Mouse (Mus musculus) frontal cortex, postnatal 10 days (tissue): ENCODE measurements around the gene Adm.
"Not testable (repeated sequence)": the region's sequence is repeated elsewhere in the genome, so short reads cannot be mapped to it uniquely, and the experiment has no call there.

ENCODE experiments used
- DNase-seq, 2 experiments: peaks; one replicate each; pipeline ENCODE4 v3.0.0; 2022; ENCODE audit warnings: low spot score in 2 of 2, mixed read lengths in 1 of 2

Gene Adm

DNA sequence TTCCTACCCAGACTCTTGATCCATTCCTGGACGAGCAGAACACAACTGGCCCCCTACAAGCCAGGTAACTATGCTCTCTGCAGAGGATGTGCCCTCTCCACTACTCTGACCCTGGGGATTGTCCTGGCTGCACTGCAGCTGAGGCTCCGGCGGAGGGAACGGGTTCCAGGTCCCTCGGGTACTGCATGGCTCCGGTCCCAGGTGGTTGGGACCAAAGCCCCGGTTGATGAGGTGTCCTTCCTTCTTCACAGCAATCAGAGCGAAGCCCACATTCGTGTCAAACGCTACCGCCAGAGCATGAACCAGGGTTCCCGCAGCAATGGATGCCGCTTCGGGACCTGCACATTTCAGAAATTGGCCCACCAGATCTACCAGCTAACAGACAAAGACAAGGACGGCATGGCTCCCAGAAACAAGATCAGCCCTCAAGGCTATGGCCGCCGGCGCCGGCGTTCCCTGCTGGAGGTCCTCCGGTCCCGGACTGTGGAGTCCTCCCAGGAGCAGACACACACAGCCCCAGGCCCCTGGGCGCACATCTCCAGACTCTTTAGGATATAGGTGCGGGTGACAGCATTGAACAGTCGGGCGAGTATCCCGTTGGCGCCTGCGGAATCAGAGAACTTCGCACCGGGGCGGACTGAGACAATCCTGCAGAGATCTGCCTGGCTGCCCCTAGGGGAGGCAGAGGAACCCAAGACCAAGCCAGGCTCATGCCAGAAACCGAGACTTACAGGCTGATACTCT lies 1.3 kb downstream of the Adm start:
- no peak for DNase-seq

DNA sequence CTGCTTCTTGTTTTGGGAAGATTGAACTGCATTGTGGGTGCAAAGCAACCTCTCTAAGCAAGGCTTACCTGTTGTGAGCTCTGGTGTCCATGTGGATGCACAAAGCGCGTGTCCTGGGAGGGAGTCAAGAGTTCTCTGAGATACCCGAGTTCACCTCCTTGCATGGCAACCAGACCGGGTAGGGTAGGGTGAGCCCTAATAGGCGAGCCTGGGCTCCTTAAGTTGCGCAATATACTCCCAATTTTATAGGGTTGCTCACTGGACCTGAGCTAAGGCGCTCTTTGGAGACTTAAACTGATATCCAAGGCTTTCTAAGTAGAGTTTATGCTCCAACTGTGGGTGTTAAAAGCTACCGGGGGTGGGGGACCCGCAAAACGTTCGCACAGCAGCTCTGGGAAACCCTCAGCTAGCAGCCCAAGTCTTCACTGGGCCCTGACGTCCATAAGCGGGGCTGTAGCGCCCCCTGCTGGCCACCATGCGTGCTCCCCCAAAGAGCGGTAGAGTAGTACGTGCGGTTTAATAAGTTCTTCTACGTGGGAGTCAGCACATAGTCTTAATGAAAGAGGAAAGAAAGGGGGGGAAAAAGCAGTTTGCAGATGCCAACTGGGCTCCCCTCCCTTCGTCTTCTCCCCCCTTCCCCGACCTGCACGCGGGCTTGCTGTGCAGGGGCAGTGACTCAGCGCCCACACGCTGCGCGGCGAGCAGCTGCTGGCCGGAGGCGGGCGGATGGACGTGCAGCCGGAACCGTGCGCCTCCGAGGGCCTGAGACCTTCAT lies 2.6 kb downstream of the Adm start:
- peak; percentile 69 to 79 for DNase-seq

DNA sequence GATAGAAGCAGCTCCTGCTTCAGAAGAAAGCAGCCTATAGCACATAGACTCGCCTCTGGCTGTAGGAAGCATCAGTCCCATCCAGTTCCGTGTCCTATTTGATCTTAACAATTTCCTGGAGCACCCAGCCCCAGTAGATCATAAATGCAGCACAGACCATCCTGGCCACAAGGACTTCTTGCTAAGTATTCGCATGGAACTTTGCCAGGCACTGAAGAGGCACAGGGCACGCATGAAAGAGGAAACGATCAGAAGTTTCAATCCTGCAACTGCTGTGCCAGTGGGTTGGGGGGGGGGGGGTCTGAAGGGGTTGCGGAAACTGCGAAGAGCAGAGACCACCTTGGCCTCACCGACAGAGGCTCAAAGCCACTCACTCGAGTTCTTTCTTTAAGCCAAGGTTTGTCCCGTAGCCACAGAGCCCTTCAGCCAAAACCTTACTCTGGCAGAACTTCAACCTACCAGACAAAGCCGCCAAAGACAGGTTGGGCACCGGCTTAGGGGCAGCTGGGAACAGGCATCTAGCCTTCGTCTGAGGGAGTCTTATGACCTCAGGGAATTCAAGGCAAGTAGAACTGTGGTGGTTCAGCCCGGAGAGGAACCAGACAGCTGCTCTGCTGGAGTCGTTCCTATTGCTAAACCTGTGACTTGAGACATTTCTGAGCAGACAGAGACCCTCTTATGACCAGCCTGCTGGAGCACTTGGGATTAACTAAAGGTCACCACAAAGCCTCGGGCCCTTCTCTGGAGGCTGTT lies 3.9 kb downstream of the Adm start:
- DNase-seq = no peak

DNA sequence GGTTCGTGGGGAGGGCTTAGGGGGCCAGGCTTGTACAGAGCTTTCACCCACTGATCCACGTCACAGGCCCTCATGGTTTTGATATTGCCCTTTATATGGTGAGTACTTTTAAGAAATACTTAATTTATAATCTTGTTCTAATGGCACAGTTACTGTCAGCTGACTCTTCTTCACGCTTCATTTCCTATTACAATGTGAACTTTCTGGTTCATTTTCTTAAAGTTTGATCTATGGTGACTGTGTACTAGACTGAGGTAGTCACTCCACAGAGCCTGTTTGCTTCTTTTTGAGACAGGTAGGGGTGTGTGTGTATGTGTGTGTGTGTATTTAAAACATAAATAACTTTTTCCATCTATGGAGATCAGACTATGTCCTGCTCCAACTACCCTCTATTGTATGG lies 8.5 kb downstream of the Adm start:
- DNase-seq = no peak

DNA sequence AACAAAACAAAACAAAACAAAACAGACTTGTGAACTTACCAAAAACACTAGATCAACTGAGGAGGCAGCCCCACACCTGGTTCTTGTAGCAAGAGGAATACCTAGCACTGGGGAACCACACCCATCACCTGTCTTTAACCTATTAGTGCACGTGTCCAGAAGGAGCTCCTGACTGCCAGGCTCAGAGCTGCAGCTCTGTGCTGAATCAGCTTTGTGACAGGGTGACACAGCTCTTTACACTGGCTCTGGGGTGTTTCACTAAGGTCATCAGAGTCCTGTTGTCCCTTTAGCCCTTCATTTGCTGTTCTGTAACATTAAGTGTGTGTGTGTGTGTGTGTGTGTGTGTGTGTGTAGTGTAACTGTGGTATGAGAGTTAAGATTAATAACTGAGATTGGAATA lies 9.1 kb downstream of the Adm start:
- no peak for DNase-seq

DNA sequence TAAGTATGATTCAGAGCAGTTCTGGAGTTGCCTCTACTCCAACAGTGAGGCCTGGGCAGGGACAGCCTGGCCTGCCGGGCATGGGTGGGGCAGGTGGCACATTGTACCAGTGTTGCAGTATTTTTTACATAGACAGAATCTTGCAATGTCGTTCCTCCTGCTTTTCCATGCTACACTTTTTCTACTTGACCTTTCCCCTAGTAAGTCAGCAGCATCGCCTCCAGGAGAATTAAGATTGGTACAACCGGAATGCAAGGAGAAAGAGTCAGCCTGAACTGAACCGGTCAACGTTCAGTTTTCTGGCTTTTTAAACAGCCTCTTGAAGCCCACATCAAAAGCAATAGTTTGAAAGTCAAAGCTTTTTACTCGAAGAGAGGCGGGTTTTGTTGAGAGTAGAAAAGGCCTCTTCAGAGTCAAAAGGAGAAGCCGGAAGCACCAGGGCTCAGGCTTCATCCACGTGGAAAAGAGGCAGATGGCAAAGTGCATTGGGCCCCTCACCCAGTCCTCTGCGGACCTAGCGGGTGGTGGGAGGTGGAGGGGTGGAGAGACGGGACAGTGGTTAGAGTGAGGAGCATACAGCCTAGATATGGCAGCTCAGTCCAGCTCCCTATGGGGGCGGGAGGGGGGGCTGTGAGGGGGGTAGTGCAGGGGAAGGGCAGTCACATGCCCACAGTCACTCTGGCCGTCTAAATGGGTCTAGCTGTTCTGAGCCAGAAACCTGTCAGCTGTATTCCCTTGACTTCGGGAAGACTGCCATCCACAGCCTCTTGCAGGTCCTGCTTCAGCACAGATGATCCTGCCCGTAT lies 11.0 kb downstream of the Adm start:
- DNase-seq = no peak

DNA sequence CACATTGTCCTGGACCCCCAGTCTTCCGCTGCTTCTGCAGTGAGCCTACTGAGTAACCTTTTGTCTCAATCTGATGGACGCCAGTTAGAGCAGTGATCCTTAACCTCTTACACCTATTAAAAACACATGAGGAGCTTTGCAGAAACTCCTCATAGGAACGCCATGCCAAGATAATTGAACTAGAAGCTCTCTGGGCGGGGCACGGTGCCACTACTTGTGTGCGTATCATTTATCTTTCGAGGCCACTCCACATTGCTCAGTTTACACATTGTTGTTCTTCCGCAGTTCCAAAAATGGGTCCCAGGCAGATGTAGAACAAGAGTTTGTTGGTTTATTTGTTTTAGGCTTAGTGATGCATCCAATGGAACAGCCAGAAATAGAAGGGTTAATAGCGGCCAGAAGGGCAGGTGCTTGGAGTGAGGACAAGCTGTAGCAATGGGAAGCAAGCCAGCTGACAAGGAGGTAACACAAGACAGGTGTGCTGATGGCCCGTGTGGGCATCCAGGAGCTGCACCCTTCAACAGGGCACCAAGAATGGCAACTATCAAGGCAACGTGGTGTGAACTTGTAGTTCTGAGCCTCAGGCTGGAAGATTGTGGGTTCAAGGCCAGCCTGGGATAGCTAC lies 11.9 kb downstream of the Adm start:
- DNase-seq = no peak

DNA sequence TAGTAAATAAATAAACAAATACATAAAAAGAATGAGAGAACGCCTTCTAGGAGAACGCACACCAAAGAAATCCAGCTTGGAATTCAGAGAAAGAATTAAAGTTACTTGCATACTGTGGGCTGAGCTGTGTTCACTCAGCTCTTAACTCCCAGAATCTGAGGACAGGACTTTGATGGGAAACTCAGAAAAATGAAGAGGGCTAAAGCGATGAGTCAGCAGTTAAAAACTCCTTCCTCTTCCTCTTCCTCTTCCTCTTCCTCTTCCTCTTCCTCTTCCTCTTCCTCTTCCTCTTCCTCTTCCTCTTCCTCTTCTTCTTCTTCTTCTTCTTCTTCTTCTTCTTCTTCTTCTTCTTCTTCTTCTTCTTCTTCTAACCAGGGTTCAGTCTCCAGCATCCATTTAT lies 12.5 kb downstream of the Adm start:
- not testable (repeated sequence) for DNase-seq

DNA sequence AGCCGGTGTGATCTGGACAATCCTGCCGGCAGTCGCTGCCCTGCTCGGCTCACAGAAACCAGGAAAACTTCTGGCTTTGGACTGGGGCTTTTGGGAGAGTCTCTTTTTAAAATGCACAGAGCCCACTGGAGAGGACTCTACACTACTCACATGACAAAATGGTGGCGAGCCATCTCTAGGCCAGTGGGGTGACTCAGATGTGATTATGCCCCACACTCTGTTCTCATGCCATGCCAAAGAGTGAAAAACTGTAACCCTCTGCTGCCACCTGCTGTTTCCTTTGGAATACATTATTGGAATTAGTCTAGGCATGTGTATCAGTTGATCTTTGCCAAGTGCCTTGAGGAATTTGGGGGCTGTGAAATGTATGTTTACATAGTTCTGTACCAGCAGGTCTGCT lies 17.9 kb downstream of the Adm start:
- peak in 1 of 2 experiments; percentile 43 for DNase-seq

DNA sequence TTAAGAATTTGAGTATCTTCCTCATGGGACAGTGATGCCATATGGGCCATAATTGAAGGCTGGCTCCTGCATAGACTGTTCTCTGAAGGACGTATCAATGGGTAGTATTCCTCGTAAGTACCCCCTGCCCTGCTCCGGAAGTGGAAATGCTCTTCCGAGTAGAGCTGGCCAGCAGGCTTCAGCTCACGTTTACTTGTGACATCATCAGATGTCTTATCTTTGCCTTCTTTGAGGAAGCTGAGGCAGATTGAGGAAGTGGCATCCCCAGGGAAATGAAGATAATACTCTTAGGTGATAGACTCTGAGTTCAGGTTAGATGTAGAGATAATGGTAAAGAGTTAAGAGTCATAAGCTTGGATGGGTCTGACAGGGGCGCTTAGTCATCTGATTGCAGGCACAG lies 18.4 kb downstream of the Adm start:
- DNase-seq = no peak

DNA sequence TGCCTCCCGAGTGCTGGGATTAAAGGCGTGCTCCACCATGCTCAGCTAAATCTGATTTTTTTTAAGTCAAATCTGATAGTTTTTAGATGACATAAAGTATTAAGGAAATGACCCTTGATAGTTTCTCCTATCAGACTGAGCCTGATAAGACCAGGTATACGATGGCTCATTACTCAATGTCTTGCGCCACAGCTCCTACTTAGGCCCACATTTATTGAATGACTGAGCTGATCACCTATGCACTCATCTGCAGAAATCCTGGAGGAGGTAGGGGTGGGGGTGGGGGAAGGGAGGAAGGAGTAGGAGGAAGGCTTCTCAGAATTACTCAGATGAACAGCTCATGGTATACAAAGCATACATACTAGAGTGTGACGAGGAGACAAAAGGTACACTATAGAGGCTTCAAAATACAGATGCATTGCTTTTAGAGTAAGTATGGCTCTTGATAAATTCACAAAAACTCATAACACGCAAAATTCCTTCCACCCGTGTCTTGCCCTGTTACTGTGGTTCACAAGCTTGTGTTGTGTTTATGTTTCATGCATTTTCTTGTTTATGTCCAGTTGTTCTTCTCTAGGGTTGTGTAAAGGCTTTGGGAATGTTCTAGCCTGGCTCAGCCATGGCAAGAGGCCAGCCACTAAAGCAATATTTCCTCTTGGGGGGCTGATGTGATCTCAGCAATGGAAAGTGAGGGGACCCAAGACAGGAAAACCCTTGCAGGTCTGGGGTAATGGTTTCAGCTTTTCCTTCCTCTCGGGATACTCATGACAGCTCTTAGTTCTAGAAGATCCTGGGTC lies 19.3 kb downstream of the Adm start:
- DNase-seq = no peak

DNA sequence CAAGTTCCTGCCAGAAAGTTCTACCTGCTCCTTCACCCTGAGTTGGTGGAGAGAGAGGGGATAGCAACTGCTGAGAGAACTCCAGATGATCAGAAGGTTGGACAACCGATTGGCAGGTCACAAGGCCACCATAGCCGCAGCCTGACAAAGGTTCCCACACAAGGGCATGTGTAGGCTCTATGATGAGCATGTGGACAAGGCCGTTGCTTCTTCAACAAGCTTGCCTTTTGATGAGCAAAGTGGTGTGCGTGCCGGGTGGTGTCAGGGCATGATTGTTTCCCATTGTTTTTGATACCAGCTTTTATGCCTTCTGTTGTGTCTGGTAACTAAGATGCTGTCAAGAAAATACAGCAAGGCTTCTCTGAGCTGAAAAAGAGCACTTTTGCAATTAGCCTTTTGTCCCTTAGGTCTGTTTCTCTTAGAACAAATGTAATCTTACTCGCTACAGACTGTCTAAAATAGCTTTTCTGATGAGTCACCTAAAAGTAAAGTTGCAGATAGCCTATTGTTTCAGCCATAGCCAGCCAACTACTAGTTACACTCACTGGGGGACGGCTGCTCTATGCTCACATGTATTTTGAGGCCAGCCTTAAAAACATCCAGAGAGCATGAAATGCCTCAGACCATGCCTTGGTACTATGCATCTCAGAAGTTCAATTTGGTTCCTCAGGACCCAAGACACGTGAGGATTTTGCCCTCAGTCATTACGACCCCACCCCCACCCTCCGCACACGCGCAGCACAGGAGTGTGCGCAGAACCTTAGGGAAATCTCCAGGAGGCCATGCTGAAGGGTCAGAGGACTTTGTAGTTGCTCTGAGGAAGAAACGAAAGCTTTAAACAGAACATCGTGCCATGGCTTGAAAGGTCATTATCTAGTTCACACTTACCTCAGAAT lies 20.3 kb downstream of the Adm start:
- DNase-seq = no peak

DNA sequence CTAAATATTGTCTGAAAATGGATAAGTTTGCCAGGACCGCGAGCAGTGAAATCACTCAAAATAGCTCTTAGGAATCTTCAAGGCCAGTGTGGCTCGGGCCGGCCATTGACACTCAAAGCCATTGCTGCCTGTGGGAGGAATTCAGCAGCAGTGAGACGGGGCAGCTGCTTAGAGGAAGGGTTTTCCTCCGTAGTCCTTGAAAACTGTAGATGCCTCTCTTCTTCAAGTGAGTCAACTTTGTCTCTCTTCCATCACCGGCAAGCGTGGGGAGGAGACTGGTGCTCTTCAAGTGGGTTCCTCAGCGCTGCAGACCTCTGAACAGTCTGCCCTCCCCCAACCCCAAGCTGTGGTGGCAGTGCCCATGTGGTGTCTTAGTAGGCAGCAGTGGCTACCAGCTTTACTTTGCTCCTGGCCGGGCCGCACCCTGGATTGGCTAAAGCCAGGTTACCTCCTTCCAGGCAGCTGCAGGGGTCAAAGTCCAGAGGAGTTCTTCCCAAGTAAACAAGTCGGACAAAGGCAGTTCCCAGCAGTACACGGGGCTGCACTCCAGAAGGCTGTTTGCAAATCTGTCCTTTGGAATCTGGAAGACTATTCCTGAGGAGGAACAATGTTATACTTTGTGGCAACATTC lies 21.1 kb downstream of the Adm start:
- DNase-seq = no peak

DNA sequence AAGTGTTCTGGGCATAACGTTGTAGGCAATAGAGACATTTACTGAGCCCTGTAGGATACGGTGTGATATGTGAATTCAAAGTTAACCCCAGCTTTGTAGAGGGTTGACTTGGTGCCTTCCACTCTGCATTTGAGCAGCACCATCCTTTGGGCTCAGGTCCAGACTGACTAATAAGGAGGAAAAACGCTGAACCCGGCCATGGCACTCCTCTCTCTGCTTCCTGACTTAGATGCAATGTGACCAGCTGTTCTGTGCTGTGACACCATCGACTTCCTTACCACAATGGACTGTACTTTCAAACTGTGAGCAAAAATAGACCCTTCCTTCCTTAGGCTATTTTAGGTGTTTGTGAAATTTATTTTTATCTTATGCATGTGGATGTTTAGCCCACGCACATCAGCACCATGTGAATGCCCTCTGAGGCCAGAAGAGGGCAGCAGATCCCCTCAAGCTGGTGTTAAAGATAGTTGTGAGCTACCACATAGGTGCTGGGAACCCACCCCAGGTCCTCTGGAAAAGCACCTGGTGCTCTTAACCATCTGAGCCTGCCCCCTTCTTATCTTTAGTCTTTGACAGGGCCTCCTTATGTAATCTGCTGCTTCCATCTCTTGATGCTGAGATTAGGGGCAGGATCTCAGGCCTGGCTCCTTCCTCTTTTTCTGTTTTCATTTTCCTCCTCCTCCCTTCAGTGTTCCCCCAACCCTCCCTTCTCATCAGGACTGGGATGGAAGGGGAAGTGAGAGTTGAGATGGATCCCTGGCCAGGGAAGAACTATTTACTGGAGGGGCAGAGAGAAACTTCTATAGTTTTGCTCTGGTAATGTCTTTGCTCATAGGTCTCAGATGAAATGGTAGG lies 21.9 kb downstream of the Adm start:
- DNase-seq = no peak

DNA sequence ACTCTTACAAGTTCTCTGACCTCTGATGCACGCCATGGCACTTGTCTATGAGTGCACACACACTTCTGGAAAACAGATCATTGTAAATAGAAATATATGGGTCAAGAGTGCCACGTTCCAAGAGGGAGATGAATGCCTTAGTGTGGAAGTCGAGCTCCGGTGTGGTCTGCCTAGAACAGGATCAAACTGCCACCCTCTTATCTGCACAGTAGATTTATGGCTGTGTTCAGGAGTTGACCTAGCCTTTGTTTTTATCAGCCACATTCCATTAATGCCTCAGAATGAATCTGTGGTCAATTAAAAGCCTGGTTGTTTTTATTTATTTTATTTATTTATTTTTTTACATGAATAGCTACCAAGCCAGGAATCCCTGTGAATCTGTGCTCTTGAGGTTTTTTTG lies 23.0 kb downstream of the Adm start:
- DNase-seq = no peak

DNA sequence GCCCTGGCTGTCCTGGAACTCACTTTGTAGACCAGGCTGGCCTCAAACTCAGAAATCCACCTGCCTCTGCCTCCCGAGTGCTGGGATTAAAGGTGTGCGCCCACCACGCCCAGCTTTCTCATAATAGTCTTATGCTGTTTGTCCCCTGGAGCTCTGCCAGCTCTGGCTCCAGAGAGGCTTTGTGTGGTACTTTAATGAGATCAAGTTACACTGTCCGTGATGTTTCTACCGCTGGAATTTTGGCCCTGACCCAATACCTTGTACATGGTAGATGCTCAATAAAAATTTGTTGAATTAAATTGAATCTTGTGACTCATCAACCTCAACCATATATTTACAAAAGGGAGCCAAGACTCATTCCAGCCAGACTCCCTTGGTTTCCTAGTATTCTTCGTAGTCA lies 23.6 kb downstream of the Adm start:
- DNase-seq = no peak

DNA sequence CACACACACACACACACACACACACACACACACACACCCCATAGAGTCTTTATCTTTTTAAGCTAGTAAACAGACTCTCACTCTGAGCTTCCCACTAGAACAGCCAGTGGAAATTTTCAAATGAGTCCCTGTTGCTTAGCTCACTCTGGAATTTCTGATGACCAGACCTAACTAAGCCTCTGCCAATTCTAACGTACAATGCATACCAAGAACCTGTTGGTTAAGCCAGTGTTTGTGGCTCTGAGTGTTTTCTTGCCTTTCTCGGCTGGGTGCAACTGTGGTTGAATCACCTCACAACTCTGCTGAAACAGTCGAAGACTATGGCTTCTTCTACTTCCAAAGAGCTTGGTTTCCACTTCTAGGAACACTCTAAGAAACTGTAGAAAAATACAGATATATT lies 27.8 kb downstream of the Adm start:
- DNase-seq = no peak

DNA sequence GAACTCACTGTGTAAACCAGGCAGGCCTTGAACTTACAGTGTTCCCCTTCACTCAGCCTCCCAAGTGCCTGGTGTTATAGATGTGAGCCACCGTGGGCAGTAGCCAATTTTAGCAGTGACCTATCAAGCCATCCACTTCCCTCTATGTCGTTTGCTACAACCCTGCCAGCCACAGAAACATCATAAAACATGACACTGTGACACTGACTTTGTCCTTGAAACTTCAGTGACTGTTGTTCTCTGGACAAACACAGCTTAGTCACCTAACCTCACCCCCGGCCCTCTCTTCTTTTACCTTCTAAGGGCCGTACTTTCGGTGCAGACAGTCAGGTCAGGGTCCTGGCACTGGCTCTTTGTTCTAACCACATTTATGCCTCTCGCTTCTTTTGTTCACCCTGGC lies 28.5 kb downstream of the Adm start:
- no peak for DNase-seq
